Mouse (Mus musculus) T-helper 1 cell (primary cell): Measurements from ENCODE around the gene Tmpo.

Source experiments
- in situ Hi-C: fragments of 300-600 bp; cut with MboI, MseI; formaldehyde crosslinking; loops from one replicate; pipeline ENCODE4 v1.15.1; 2025; ENCODE audit warnings: high pct_unique_total_duplicates

Gene Tmpo

DNA sequence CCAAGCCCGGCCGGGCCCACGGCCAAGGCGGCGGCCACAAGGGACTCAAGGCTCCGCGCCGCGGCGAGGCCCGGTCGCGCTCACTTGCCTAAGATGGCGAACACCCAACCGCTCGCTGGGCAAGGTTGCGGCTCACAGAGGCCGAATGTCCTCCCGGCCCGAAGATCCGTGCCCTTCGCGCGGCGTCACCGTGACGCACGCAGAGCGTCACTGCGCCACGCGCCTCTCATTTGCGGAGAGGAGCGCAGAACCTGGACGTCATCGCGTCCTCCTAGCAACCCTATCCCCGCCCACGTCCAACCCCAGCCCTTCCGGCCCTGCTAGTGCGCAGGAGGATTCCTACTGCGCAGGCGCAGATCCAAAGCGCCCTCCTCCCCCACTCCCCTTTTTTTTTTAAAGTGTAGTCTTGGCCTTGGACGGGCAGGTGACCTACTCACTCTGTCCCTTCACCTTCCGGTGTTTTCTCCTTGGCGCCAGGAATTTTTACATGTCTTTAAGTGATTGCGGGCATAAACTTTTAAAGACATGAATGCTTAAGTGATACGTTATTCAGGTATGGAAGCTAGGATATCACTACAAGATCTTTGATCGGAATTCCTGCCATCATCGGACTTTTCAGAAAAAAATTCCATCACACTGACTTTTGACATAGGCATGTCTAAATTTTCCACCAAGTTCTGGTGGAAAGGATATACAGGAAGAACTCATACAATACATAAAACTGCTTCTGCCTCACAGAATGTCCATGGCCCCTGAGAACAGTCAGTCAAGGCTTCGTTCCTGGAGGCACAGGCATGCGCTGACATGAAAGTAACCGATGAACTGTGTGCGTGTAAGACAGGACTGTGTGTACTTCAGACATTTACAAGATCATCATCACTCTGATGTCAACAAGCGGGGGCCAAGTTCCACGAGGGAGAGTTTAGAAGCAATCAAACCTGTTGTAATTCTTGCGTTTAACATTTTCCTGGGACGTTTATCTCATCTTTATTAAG, 57.0 kb downstream of the Tmpo start, which contains the start of gene Slc25a3:
Gene Slc25a3 (minus strand): TSS at position 232 of the 995 bp plus-strand sequence.
- in situ Hi-C loops, result loop anchor here (5.0 kb wide), 1 partner anchor 43 kb away; no protein-coding TSS in a partner anchor

DNA sequence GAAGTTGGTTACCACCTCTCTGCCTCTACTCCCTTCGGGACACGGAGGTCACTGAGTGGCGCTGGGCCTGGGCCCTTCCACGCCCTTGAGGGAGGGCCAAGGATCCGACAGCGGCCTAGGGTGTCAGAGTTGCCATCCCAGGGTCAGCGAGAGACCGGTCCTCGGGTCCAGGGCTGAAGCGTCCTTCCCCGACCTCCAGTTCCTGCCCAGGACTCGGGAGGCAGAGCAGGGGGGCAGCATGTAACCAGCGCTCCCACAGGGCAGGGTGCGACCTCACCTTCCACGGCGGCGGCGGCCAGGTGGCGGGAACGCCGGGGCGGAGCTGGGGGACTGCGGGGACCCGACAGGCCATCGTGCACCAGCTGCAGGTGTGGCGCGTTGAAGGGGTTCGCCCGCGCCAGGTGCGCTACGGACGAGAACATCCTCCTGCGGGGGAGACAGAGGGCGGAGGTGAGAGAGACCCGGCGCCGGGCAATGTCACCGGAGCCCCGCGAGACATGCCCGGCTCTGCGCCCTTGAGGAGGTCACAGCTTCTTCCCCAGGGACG, 57.8 kb downstream of the Tmpo start:
- in situ Hi-C loops, result loop anchor here (5.0 kb wide), 1 partner anchor 44 kb away; no protein-coding TSS in a partner anchor

DNA sequence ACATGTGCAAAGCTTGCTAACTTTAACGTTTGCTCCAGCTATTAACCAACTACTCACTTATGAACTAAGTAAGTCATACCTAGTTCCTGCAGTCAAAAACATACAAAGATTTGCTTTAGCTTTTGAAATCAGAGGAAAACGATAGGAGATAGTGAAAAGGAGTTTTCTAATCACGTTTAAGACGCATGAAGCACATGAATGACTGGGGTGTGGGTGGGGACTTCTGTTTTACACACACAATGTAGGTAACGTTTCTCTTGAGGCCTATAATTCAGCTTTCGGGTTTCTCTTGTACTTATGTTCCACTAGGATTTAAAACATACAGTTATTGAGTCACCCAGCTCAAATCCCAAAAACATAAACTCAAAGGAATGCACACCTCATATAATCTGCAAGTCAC, 58.5 kb downstream of the Tmpo start:
- in situ Hi-C loops, result loop anchor here (5.0 kb wide), 1 partner anchor 45 kb away; no protein-coding TSS in a partner anchor

DNA sequence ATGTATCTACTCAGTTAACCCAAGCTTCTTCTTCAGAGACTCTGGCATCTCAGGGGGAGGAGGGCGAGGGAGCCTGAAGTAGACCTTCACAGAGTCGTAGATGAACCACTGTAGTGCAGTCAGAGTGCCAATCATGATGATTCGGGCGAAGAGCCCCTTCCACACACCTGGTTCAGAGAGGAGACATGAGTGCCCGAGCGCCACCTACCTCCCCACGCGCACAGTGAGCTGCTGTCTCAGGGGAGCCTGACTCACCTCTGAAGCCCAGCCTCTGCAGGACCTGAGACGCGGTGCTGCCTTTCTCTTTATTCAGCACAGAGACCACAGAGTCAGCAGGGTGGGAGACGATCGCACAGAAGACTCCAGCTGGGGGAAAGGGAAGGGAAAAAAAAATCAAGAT, 64.2 kb downstream of the Tmpo start:
- in situ Hi-C loops, result no loop called here

DNA sequence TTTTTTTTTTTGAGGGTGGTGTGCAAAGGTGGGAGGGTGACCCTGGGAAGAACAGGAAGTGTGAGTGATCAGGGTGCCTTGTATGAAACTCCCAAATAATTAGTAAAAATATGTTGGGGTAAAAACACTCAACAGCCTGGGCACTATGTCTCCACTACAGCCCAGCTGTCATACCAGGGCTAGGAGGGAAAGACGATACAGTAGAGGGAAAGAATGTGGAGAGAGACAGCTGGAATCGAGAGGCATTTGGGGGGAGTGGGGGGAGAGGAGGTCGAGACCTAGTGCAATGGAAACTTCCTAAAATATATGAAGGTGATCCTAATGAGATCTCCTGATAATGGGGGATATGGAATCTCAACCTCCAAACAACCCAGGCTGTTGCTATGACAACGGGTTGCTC, 71.3 kb downstream of the Tmpo start:
- in situ Hi-C loops, result loop anchor here (10.0 kb wide), 1 partner anchor 1895 kb away; no protein-coding TSS in a partner anchor

DNA sequence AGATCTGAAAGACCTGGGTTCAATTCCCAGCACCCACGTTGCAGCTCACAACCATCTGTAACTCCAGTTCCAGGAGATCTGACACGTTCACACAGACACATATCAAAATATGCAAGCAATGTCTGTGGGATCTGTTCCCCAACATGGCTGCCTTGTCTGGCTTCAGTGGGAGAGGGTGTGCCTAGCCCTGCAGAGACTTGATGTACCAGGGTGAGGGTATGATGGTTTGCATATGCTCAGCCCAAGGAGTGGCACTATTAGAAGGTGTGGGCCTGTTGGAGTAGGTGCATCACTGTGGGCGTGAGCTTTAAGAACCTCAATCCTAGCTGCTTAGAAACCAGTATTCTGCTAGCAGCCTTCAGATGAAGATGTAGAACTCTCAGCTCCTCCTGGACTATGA, 75.1 kb downstream of the Tmpo start:
- in situ Hi-C loops, result loop anchor here (10.0 kb wide), 1 partner anchor 1899 kb away; no protein-coding TSS in a partner anchor

DNA sequence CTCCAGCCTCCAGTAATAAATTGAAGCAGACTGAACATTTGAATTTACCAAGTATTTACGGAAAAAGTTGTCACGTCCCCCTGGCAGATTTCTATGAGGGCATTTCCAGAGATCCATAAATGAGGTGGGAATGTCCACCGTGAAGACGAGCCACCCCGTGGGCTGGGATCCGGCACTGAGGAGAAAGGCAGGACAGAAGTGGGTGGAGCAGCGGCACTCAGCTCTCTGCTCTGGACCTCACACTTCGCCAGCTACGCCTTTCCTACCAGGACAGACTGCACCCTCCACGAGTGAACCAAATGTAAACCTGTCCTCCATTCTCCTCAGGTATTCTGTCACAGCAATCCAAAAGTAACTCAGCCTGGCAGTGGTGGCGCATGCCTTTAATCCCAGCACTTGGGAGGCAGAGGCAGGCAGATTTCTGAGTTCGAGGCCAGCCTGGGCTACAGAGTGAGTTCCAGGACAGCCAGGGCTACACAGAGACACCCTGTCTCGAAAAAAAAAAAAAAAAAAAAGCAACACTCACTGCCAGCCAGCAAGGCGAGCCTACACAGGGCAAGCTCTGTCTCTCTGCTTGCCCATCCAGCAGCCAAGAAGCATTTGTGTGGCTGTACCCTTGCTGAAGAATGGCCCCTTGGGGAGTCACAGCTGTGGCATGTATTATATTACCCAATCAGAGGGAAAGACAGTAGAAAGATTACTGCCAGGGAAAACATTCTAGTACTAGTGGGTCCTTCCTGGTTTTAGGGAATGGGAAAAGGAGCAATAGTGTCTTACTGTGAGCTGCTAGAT, 78.1 kb downstream of the Tmpo start:
- in situ Hi-C loops, result loop anchor here (10.0 kb wide), 1 partner anchor 1902 kb away; no protein-coding TSS in a partner anchor

DNA sequence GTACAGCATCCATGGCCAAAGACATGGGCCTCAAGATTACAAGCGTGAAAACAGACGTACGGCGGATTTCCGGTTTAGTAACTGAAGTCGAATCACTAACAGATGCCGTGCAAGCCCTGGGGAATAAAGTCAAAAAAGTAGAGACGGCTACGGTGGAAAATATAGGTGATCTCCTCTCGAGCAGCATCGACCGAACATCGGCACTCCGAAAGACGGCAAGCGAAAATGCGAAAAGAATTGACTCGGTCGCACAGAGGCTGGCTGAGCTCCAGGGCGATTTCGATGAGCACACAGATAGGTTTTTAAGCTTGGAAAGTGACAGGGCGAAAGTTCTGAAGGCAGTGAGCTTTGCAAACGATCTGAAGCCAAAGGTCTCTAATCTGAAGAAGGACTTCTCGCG, 79.2 kb downstream of the Tmpo start:
- in situ Hi-C loops, result loop anchor here (10.0 kb wide), 1 partner anchor 1903 kb away; no protein-coding TSS in a partner anchor

DNA sequence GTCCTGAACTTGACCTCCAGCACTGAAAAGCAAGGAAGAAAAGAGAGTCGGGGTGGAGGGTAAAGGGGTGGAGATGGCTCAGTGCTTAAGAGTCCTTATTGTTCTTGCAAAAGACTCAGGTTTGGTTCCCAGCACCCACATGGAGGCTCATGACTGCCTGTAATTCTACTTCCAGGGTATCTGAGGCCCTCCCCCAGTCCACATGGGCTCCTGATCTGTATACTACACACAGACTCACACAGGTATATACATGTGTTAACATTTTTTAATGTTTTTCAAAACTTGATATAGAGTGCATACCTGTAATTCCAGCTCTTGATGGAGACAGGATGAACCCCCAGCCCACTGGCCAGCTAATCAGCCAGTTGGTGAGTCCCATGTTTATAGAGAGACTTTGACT, 81.0 kb downstream of the Tmpo start:
- in situ Hi-C loops, result loop anchor here (10.0 kb wide), 1 partner anchor 1905 kb away; no protein-coding TSS in a partner anchor

DNA sequence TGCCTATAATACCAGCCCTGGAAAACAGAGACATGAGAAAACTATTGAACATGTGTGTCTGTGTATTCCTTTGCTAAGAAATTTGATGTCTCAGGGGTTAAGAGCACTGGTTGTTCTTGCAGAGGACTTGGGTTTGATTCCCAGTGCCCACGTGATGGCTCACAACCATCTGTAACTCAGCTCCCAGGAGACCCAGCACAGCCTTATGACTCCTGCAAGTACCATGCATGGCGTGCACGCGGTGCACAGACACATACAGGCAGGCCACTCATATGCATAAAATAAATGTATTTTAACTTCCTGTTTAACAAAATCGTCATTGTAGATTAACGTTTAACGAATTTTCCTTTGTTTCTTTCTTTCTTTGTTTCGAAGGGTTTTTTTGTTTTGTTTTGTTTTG, 83.1 kb downstream of the Tmpo start:
- in situ Hi-C loops, result no loop called here
